Mouse (Mus musculus): Measurements from ENCODE around the gene Ctxn2.

Ctxn2 gene

GRCm38 (mm10) chr2:125196771-125197170, 60.3 kb downstream of the Ctxn2 start:
- DNase-seq (ENCODE audit: low spot score) = no peak
